Mouse (Mus musculus) intestine, embryonic 16.5 days (tissue): Measurements from ENCODE around the gene Ak5. TPM values are rescaled to one million over a fixed set of nuclear protein-coding genes. Genes with fewer than 3 reads are reported as not detected.

Source experiments
- ATAC-seq: fragments of 200-750 bp; cut with Nextera tagmentation; 2 replicates; pipeline ENCODE4 v1.8.0; 2017; ENCODE audit warnings: moderate TSS enrichment, moderate library complexity
- H3K27ac ChIP-seq: fragments of 300-500 bp; sonication (generic); 2 replicates; pipeline ENCODE4 v1.5.1; 2014; ENCODE audit warnings: mild to moderate bottlenecking, low read length
- H3K27me3 ChIP-seq: fragments of 300-500 bp; sonication (generic); replicated peaks from 2 replicates; pipeline ENCODE4 v1.6.1; 2014; ENCODE audit warnings: low read length, control low read depth, mixed read lengths; ENCODE audit not compliant: control insufficient read depth, insufficient read depth
- H3K36me3 ChIP-seq: fragments of 300-500 bp; sonication (generic); 2 replicates; pipeline ENCODE4 v1.6.1; 2014; ENCODE audit warnings: low read length, control low read depth; ENCODE audit not compliant: control insufficient read depth, insufficient read depth
- H3K4me1 ChIP-seq: fragments of 300-500 bp; sonication (generic); 2 replicates; pipeline ENCODE4 v1.6.1; 2014; ENCODE audit warnings: low read length, control low read depth, mixed read lengths; ENCODE audit not compliant: control insufficient read depth, insufficient read depth
- H3K4me2 ChIP-seq: fragments of 300-500 bp; sonication (generic); 2 replicates; pipeline ENCODE4 v1.6.1; 2014; ENCODE audit warnings: low read depth, low read length, control low read depth
- H3K4me3 ChIP-seq: fragments of 300-500 bp; sonication (generic); 2 replicates; pipeline ENCODE4 v1.5.1; 2014; ENCODE audit warnings: mild to moderate bottlenecking, low read length
- H3K9ac ChIP-seq: fragments of 300-500 bp; sonication (generic); 2 replicates; pipeline ENCODE4 v1.6.1; 2014; ENCODE audit warnings: low read depth, low read length
- H3K9me3 ChIP-seq: fragments of 300-500 bp; sonication (generic); 2 replicates; pipeline ENCODE4 v1.6.1; 2016; ENCODE audit warnings: low read length, control low read depth; ENCODE audit not compliant: control insufficient read depth
- WGBS: fragments of 180-500 bp; shearing (Covaris S2); extraction: QIAGEN DNeasy Blood & Tissue Kit; methylation state at CpG from one replicate; pipeline ENCODE4 v1.1.7; 2014; 5-methylcytosine and 5-hydroxymethylcytosine counted together
- polyA plus RNA-seq: library from polyadenylated mRNA; unstranded; fragments of >200 nt; fragmentation: Nextera tagmentation; extraction: Ambion mirVana; gene quantifications from 2 replicates; pipeline ENCODE4 v1.2.1, GENCODE M21; 2015

Gene Ak5
- polyA plus RNA-seq, 1 experiment from 2014 or later = 0.99 TPM

DNA sequence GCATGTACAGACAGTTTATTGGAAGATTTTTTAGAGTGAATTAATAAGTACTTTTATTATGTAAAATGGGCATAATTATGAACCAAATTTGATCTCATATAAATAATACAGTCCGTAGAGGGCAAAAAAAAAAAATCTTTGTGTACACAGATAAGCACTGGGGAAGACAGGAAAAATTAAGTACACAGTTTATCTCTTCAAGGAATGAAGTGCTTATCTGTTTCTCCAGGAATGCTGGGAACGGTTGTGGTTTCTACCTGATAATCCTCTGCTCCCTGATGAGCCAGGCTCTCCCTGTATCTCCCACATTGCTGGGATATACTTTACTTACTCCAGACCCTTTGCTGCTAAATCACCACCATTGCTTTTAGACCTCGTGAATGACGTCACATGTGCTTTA, 108.9 kb downstream of the Ak5 start:
- H3K27me3 ChIP-seq = no peaks in the 10 kb centered on the region
- H3K36me3 ChIP-seq = no peaks in the 10 kb centered on the region
- no peaks in the 10 kb centered on the region for H3K4me1 ChIP-seq
- H3K4me2 ChIP-seq = no peak overlapping the region
- no peak overlapping the region for H3K27ac ChIP-seq
- H3K9me3 ChIP-seq = no peaks in the 10 kb centered on the region
- no peak overlapping the region for H3K9ac ChIP-seq
- no peak overlapping the region for H3K4me3 ChIP-seq
- no peak for ATAC-seq
- WGBS = 25% methylated on average over 4 of the region's 4 CpGs

DNA sequence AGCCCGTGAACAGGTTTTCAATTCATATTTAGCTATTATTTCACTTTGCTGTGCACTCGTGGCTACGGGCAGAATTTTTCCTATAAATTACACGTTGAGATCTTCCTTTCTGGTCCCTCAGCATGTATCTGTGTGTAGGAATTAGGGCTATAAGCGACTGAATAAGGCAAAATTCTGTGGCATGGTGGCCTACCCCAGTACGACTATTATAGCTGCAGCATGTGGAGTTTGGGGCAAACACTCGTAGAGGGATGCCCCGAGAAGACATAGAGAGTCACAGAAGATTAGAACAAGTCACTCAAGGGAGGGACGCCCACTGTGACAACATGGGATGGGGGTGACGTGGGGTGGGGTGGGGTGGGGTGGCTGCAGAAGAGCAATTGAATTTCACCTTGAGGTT, 110.1 kb downstream of the Ak5 start:
- no peaks in the 10 kb centered on the region for H3K4me1 ChIP-seq
- no peaks in the 10 kb centered on the region for H3K36me3 ChIP-seq
- no peak overlapping the region for H3K27ac ChIP-seq
- no peaks in the 10 kb centered on the region for H3K27me3 ChIP-seq
- 56% methylated on average over 10 of the region's 10 CpGs for WGBS
- no peak overlapping the region for H3K9ac ChIP-seq
- no peaks in the 10 kb centered on the region for H3K9me3 ChIP-seq
- 0 out of 2 replicates have a peak overlapping the region, but pooled peaks have one; percentile 25 for H3K4me2 ChIP-seq
- no peak; the same call in 1 of the 2 replicates for ATAC-seq
- no peak overlapping the region for H3K4me3 ChIP-seq

DNA sequence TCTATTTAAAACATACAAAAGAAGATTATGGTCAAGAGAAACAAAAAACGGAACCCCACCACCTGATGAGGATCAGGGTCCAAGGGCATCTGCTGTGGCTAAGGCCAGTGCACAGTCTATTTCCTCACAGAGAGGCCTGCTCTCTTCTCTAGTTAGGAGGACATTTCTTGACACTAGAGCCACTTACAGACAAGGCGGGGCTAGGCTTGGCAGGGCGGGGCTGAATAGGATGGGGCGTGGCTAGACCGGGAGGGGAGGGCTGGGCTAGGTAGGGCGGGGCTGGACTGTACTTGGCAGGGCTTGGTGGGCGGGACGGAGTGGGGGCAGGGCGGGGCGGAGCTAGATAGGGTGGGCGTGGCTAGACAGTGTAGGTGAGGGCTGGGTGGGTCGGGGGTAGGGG, 110.5 kb downstream of the Ak5 start:
- no peaks in the 10 kb centered on the region for H3K4me1 ChIP-seq
- H3K9ac ChIP-seq = no peak overlapping the region
- no peak overlapping the region for H3K4me3 ChIP-seq
- peak; percentile 88 for ATAC-seq
- H3K36me3 ChIP-seq = no peaks in the 10 kb centered on the region
- 0 out of 2 replicates have a peak overlapping the region, but pooled peaks have one; percentile 25 for H3K4me2 ChIP-seq
- no peaks in the 10 kb centered on the region for H3K27me3 ChIP-seq
- no peaks in the 10 kb centered on the region for H3K9me3 ChIP-seq
- WGBS = 38% methylated on average over 12 of the region's 12 CpGs
- H3K27ac ChIP-seq = no peak overlapping the region

DNA sequence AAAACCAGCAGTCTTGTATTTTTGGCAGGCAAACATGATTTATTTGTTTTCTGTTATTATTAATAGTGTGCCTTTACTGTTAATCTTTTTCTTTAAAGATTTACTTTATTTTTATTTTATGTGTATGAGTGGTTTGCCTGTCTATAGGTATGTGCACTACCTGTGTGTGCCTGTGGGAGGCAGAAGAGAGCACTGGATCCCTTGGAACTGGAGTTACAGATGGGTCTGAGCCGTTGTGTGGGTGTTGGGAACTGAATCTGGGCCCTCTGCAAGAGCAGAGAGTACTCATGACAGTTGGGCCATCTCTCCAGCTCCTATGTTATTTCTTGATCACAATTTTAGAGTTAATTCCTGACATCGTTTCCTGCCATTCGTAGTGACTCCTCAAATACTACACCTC, 111.2 kb downstream of the Ak5 start:
- no peaks in the 10 kb centered on the region for H3K9me3 ChIP-seq
- no peak overlapping the region for H3K27ac ChIP-seq
- H3K9ac ChIP-seq = no peak overlapping the region
- H3K27me3 ChIP-seq = no peaks in the 10 kb centered on the region
- no peak for ATAC-seq
- H3K36me3 ChIP-seq = no peaks in the 10 kb centered on the region
- no peak overlapping the region for H3K4me3 ChIP-seq
- no peaks in the 10 kb centered on the region for H3K4me1 ChIP-seq
- 93% methylated on average over 3 of the region's 3 CpGs for WGBS
- no peak overlapping the region for H3K4me2 ChIP-seq

DNA sequence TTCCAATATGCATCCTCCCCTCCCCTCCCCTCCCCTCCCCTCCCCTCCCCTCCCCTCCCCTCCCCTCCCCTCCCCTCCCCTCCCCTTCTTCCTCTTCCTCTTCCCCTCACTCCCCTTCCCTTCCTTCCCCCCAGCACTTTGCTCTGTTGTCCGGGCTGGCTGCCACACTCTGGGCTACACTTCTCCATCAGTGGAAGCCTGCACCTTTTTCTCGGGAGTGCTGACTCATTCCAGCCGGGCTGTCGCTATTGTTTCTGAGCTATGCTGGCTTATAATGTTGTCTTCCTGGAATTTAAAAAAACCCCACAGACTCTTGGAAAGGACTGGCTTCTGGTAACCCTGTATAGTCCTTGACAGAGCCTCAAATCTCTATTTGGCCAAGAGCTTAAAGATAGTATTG, 111.7 kb downstream of the Ak5 start:
- Histone ChIP-seq H3K36me3 (no peaks in the 10 kb centered on the region), H3K4me1 (no peaks in the 10 kb centered on the region), H3K27me3 (no peaks in the 10 kb centered on the region), H3K4me3 (no peak overlapping the region), H3K9ac (no peak overlapping the region), H3K27ac (no peak overlapping the region), H3K9me3 (no peaks in the 10 kb centered on the region), H3K4me2 (no peak overlapping the region)
- ATAC-seq = no peak
- 37% methylated on average over 3 of the region's 4 CpGs for WGBS

DNA sequence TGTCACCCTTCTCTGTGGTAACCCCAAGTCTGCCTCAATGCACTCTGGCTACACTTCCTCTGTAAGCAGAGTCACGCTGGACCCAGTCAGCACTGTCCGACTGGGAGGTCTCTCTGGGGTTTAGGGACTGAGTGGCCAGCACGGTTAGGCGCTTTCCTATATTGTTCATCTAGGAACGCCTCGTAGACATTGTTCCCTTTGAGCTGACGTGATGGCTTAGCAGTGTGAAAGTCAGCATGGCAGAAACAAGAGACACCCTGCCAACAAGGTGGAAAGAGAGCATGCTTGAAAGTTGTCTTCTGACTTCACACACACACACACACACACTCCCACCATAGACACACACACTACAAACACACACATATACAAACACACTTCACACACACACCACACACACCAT, 112.9 kb downstream of the Ak5 start:
- Histone ChIP-seq H3K9me3 (no peaks in the 10 kb centered on the region), H3K4me3 (no peak overlapping the region), H3K9ac (no peak overlapping the region), H3K4me1 (no peaks in the 10 kb centered on the region), H3K27ac (no peak overlapping the region), H3K4me2 (no peak overlapping the region), H3K27me3 (no peaks in the 10 kb centered on the region), H3K36me3 (no peaks in the 10 kb centered on the region)
- 60% methylated on average over 7 of the region's 7 CpGs for WGBS
- no peak for ATAC-seq

DNA sequence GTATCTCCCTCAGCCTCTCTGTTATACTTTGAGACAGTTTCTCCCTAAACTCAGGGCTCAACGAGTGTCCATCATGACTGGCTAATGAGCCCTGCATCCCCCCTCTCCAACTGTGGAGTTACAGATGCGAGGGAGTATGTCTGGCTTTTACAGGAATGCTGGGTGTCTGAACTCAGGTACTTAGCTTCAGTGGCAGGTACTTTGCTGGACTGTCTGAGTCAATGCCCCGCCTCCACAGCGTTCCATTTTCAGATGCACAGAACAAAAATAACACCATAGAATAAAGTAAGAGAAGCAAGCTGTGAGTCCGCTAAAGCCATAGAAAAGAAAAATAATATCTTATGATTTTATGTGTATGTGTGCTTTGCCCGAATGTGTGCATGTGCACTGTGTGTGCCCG, 113.8 kb downstream of the Ak5 start:
- no peak overlapping the region for H3K9ac ChIP-seq
- no peak overlapping the region for H3K4me2 ChIP-seq
- no peaks in the 10 kb centered on the region for H3K9me3 ChIP-seq
- H3K4me3 ChIP-seq = no peak overlapping the region
- no peak for ATAC-seq
- H3K4me1 ChIP-seq = no peaks in the 10 kb centered on the region
- WGBS = 87% methylated on average over 7 of the region's 7 CpGs
- no peak overlapping the region for H3K27ac ChIP-seq
- H3K36me3 ChIP-seq = no peaks in the 10 kb centered on the region
- H3K27me3 ChIP-seq = no peaks in the 10 kb centered on the region

DNA sequence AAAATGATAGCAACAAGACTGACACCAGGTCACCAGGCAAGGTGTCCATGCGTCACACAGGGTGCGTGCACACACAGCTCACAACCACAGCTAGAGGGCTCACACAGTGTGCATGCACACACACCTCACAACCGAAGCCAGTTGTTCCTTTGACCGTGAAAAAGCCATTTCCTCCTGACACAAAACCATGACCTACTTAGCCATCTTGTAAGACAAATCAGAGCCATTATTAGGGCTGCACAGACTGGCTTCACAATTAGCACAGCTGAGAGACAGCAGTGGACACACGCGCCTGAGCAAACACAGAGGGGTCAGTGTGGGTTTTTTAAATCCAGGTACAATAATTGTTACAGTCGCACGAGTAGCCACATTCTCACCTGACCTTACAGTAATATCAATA, 115.5 kb downstream of the Ak5 start:
- no peaks in the 10 kb centered on the region for H3K9me3 ChIP-seq
- no peak overlapping the region for H3K27ac ChIP-seq
- H3K4me3 ChIP-seq = no peak overlapping the region
- WGBS = 82% methylated on average over 8 of the region's 8 CpGs
- H3K4me2 ChIP-seq = no peak overlapping the region
- H3K36me3 ChIP-seq = no peaks in the 10 kb centered on the region
- ATAC-seq = no peak
- H3K9ac ChIP-seq = no peak overlapping the region
- no peaks in the 10 kb centered on the region for H3K4me1 ChIP-seq
- no peaks in the 10 kb centered on the region for H3K27me3 ChIP-seq

DNA sequence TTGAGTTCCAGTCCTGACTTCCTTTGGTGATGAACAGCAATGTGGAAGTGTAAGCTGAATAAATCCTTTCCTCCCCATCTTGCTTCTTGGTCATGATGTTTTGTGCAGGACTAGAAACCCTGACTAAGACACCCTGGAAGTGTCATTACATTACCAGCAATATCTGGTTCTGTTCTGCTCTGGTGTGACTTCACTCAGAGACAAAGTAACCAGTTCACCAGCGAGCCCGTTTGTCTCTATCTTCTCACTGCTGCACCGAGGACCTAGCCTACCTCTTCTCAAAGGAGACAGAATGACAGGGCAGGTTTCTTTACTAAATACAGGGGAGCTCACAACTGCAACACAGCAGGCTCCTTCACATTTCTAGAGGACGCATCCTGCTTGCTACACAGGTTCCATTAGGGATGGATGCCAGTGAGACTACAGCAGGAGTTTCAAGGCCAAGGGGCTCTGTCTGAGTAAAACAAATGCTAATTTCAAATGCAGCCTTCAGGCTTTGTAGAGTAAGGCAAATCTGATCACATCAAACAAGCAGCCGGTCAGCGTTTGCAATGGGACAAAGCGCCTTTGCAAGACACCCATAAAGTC, 117.5 kb downstream of the Ak5 start:
- no peak overlapping the region for H3K9ac ChIP-seq
- no peaks in the 10 kb centered on the region for H3K9me3 ChIP-seq
- no peaks in the 10 kb centered on the region for H3K4me1 ChIP-seq
- no peak overlapping the region for H3K27ac ChIP-seq
- no peaks in the 10 kb centered on the region for H3K36me3 ChIP-seq
- H3K27me3 ChIP-seq = no peaks in the 10 kb centered on the region
- no peak overlapping the region for H3K4me3 ChIP-seq
- no peak overlapping the region for H3K4me2 ChIP-seq
- 81% methylated on average over 7 of the region's 7 CpGs for WGBS
- no peak for ATAC-seq

DNA sequence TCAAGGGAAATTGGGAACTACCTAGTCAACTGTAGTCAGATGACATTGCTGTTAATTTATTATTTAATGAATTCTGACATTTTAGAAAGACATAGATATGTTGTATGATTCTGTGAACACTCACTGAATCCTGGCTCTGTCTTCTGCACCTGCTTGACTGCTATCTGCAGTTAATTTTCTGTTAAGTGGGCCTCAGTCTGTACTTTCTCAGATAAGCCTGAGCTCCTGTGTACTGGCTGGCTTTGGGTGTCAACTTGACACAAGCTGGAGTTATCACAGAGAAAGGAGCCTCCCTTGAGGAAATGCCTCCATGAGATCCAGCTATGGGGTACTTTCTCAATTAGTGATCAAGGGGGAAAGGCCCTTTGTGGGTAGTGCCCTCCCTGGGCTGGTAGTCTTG, 118.1 kb downstream of the Ak5 start:
- Histone ChIP-seq H3K36me3 (no peaks in the 10 kb centered on the region), H3K4me2 (no peak overlapping the region), H3K4me3 (no peak overlapping the region), H3K4me1 (no peaks in the 10 kb centered on the region), H3K27me3 (no peaks in the 10 kb centered on the region), H3K27ac (no peak overlapping the region), H3K9me3 (no peaks in the 10 kb centered on the region), H3K9ac (no peak overlapping the region)
- no peak for ATAC-seq
